Mouse (Mus musculus) thymus, adult 2 months (tissue): ENCODE measurements around the gene Stk10. TPM values are rescaled to one million over a fixed set of nuclear protein-coding genes. Genes with fewer than 3 reads are reported as not detected.

Experiments
- DNase-seq: peaks from one replicate; pipeline ENCODE4 v3.0.0; 2021
- H3K27ac ChIP-seq: fragments of 200-500 bp; 2 replicates; pipeline ENCODE4 v1.5.1; 2012; ENCODE audit warnings: low read length, control low read depth; ENCODE audit not compliant: control insufficient read depth, insufficient read depth
- H3K27me3 ChIP-seq: fragments of 200-500 bp; 2 replicates; pipeline ENCODE4 v1.6.1; 2012; ENCODE audit warnings: mild to moderate bottlenecking, low read length, moderate library complexity, mixed read lengths; ENCODE audit not compliant: control insufficient read depth, insufficient read depth
- H3K36me3 ChIP-seq: fragments of 200-500 bp; 2 replicates; pipeline ENCODE4 v1.6.1; 2012; ENCODE audit warnings: mild to moderate bottlenecking, low read length, moderate library complexity; ENCODE audit not compliant: control insufficient read depth, insufficient read depth
- H3K4me1 ChIP-seq: fragments of 200-500 bp; replicated peaks from 2 replicates; pipeline ENCODE4 v1.6.1; 2012; ENCODE audit warnings: low read length; ENCODE audit not compliant: control insufficient read depth, insufficient read depth
- H3K4me3 ChIP-seq: fragments of 200-500 bp; 2 replicates; pipeline ENCODE4 v1.5.1; 2012; ENCODE audit warnings: mild to moderate bottlenecking, low read length, control low read depth, moderate library complexity; ENCODE audit not compliant: control insufficient read depth, insufficient read depth
- CTCF ChIP-seq: fragments of 200-500 bp; IDR thresholded peaks from 2 replicates; pipeline ENCODE4 v1.5.1; 2012; ENCODE audit warnings: mild to moderate bottlenecking, control low read depth, low read length, moderate library complexity, borderline replicate concordance; ENCODE audit not compliant: control insufficient read depth, poor library complexity, insufficient read depth; ENCODE audit errors: extremely low read depth
- POLR2A ChIP-seq: fragments of 200-500 bp; IDR thresholded peaks from 2 replicates; pipeline ENCODE4 v1.6.1; 2012; ENCODE audit warnings: mild to moderate bottlenecking, low read length, control low read depth, moderate library complexity; ENCODE audit not compliant: control insufficient read depth, poor library complexity, insufficient read depth; ENCODE audit errors: extremely low read depth
- WGBS: fragments of 180-500 bp; shearing (Covaris S2); methylation state at CpG from one replicate; pipeline ENCODE4 v1.1.7; 2018; 5-methylcytosine and 5-hydroxymethylcytosine counted together
- polyA plus RNA-seq: library from polyadenylated mRNA; depleted of rRNA; stranded (reverse); fragments of >200 nt; gene quantifications from 2 replicates; pipeline ENCODE4 v1.2.3, GENCODE M21; 2012

Stk10 gene
- polyA plus RNA-seq, 1 experiment, result 50.3 TPM

DNA sequence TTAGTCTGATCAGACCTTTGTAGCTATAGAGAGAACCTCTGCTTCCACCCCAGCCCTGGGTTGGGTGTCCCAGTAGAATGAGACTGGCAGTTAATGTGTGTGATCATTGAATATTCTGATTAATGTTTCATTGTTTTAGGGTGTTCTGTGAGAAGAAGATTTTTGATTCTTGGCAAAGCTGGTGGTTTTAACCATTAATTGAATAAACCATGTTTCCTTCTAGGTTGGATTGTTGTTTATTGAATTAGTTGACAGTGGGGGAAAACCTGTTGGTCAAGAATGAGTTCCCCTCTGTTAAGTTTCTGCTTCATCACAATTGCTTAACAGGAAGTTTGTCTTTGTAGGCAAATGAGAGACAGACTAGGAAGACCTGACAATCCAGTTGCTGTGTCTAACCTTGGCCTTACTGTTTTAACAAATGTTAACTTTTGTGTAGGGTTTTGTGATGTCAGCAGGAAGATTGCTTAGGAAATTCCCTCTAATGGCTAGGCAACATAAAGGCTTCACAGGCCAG, 117.2 kb downstream of the Stk10 start:
- TF ChIP-seq CTCF, result no peak
- TF ChIP-seq POLR2A, result no peak
- H3K27ac ChIP-seq, result no peak overlapping the region
- H3K36me3 ChIP-seq, result no peaks in the 10 kb centered on the region
- no peak overlapping the region for H3K4me3 ChIP-seq
- peaks cover 9% of the 10 kb centered on the region for H3K4me1 ChIP-seq
- no peak for DNase-seq
- no peaks in the 10 kb centered on the region for H3K27me3 ChIP-seq

DNA sequence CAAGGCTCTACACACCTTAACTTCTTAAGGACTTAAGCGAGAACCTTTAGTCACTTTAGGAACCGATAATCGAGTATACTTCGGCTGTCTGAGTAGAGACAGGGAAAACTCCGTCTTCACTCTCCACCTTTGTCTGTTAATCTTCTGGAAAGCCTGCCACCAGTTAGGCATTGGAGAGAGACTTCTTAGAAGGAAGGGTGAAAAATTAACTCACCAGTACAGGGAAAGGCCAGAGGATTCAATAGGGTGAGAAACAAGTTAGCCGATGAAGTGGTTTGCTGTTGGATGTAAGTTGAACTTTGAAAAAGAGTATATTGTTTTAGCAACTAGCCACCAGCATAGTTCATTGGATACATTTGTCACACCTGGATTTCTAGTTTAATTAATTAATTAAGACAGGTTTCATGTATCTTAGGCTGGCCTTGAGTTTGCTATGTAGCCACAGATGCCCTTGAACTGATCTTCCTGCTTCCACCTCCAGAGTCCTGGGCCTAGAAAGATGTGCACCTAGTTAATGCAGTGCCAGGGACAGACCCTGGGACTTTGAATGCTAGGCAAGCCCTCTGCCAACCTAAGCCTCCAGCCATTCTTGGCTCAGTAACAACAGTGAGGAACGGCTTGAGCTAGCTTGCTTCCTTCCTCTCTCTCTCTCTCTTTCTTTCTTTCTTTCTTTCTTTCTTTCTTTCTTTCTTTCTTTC, 117.9 kb downstream of the Stk10 start:
- TF ChIP-seq CTCF, result no peak
- no peak for TF ChIP-seq POLR2A
- Histone ChIP-seq H3K4me3 (no peak overlapping the region), H3K27ac (no peak overlapping the region), H3K4me1 (peaks cover 9% of the 10 kb centered on the region), H3K27me3 (no peaks in the 10 kb centered on the region), H3K36me3 (no peaks in the 10 kb centered on the region)
- 91% methylated on average over 7 of the region's 7 CpGs for WGBS
- no peak for DNase-seq

- DNase-seq, result no peak
- no peak overlapping the region for H3K27ac ChIP-seq
- WGBS, result 93% methylated on average over 1 of the region's 1 CpGs
- H3K4me1 ChIP-seq, result peaks cover 9% of the 10 kb centered on the region
- no peaks in the 10 kb centered on the region for H3K36me3 ChIP-seq
- H3K27me3 ChIP-seq, result no peaks in the 10 kb centered on the region
- TF ChIP-seq CTCF (no peak), POLR2A (no peak)
- no peak overlapping the region for H3K4me3 ChIP-seq
Measured at GRCm38 (mm10) chr11:32651723-32652122, 118.6 kb downstream of the Stk10 start.

DNA sequence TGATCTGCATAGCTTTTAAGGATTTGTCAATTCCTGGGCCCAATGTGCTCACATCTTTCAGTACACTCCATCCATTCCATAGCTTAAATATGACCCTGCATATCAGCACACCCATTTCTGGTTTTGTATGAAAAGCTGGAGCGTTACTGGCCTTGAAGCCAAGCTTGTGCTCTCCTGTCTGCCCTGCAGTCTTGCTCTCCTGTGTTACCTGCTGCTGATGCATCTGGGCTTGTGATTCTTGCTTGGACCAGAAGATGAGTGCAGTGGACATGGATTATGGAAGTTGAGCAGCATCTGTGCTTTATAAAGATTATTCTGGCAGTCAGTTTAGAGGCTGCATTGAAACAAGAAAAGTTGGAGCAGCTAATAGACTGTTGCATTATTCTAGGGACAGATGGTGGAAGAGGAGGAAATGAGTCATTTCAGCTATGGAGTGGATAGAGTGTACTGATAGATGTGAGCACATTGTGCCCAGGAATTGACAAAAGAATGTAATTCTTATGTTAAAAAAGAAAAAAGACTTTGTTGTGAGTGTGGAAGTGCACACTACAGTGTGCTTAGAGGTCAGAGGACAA, 129.1 kb downstream of the Stk10 start:
- Histone ChIP-seq H3K36me3 (no peaks in the 10 kb centered on the region), H3K27me3 (no peaks in the 10 kb centered on the region), H3K4me1 (no peaks in the 10 kb centered on the region; the same call in 1 of the 2 replicates), H3K4me3 (no peak overlapping the region), H3K27ac (no peak overlapping the region)
- DNase-seq, result no peak
- 87% methylated on average over 1 of the region's 1 CpGs for WGBS
- TF ChIP-seq CTCF (no peak), POLR2A (no peak)

- no peak overlapping the region for H3K27ac ChIP-seq
- no peaks in the 10 kb centered on the region; the same call in 1 of the 2 replicates for H3K4me1 ChIP-seq
- no peak overlapping the region for H3K4me3 ChIP-seq
- TF ChIP-seq CTCF (no peak), POLR2A (no peak)
- H3K27me3 ChIP-seq, result no peaks in the 10 kb centered on the region
- no peak for DNase-seq
- WGBS, result 79% methylated on average over 3 of the region's 3 CpGs
- no peaks in the 10 kb centered on the region for H3K36me3 ChIP-seq
Measured at GRCm38 (mm10) chr11:32665639-32666038, 132.5 kb downstream of the Stk10 start.

DNA sequence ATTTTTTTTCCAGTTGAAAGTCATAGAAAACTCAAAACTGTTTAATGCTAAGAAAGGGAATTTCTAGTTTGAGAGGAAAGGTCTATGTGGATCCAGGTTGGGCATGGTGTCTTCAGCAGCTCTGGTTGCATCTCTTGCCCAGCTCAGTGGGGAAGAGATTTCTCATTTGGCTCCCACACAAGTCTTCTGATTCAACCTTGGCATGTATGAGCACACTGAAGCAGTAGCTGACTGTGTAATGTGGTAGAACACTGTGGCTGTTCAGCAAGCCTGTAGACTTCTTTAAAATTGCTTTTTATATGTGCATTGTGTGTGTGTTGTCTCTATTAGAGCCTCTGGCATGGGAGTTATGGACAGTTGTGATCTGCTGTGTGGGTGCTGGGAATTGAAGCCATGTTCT, 133.9 kb downstream of the Stk10 start:
- Histone ChIP-seq H3K4me1 (peaks cover 5% of the 10 kb centered on the region), H3K27me3 (no peaks in the 10 kb centered on the region), H3K4me3 (no peak overlapping the region), H3K36me3 (no peaks in the 10 kb centered on the region), H3K27ac (no peak overlapping the region)
- no peak for TF ChIP-seq POLR2A
- no peak for TF ChIP-seq CTCF
- DNase-seq, result no peak
